Mouse (Mus musculus) ES-Bruce4 (cell line): ENCODE measurements around the gene Sf3a3. TPM values are rescaled to one million over a fixed set of nuclear protein-coding genes. Genes with fewer than 3 reads are reported as not detected.
"Not testable (repeated sequence)": the region's sequence is repeated elsewhere in the genome, so short reads cannot be mapped to it uniquely, and the experiment has no call there.

Experiments used
- H3K27ac ChIP-seq: 2 replicates; pipeline ENCODE4 v1.5.1; 2012; ENCODE audit warnings: low read length, inconsistent platforms; ENCODE audit not compliant: insufficient read depth
- H3K27me3 ChIP-seq: 2 replicates; pipeline ENCODE4 v1.6.1; 2012; ENCODE audit warnings: mild to moderate bottlenecking, low read length, inconsistent platforms; ENCODE audit not compliant: control insufficient read depth, poor library complexity, insufficient read depth, severe bottlenecking
- H3K36me3 ChIP-seq: 2 replicates; pipeline ENCODE4 v1.6.1; 2012; ENCODE audit warnings: inconsistent platforms, mild to moderate bottlenecking, low read length, moderate library complexity; ENCODE audit not compliant: control insufficient read depth, poor library complexity, insufficient read depth, severe bottlenecking
- H3K4me1 ChIP-seq: one replicate; pipeline ENCODE4 v1.8.1; 2011; ENCODE audit warnings: low read length; ENCODE audit not compliant: control insufficient read depth, insufficient read depth
- H3K4me3 ChIP-seq: 2 replicates; pipeline ENCODE4 v1.5.1; 2011; ENCODE audit warnings: low read depth, mild to moderate bottlenecking, low read length
- H3K9ac ChIP-seq: 2 replicates; pipeline ENCODE4 v1.6.1; 2012; ENCODE audit warnings: low read depth, mild to moderate bottlenecking, inconsistent platforms; ENCODE audit not compliant: poor library complexity, severe bottlenecking
- H3K9me3 ChIP-seq: replicated peaks from 2 replicates; pipeline ENCODE4 v1.6.1; 2012; ENCODE audit warnings: mild to moderate bottlenecking, low read length, inconsistent platforms; ENCODE audit not compliant: control insufficient read depth, poor library complexity, insufficient read depth, severe bottlenecking
- CTCF ChIP-seq: IDR thresholded peaks from one replicate; pipeline ENCODE4 v1.8.1; 2011; ENCODE audit warnings: low read depth, low read length
- EP300 ChIP-seq: IDR thresholded peaks from 2 replicates; pipeline ENCODE4 v1.6.1; 2011; ENCODE audit warnings: low read depth, low read length; ENCODE audit not compliant: insufficient read depth
- POLR2A ChIP-seq: IDR thresholded peaks from one replicate; pipeline ENCODE4 v1.8.1; 2011; ENCODE audit warnings: low read length; ENCODE audit not compliant: insufficient read depth
- polyA plus RNA-seq: library from polyadenylated mRNA; stranded (reverse); fragments of >200 nt; gene quantifications from 2 replicates; pipeline ENCODE4 v1.2.4, GENCODE M21; 2011; ENCODE audit warnings: low read depth; ENCODE audit not compliant: missing spikeins, insufficient read depth, insufficient read length

The Sf3a3 gene
- polyA plus RNA-seq, 1 experiment = 127 TPM

GRCm38 (mm10) chr4:124708518-124709477 is 5.8 kb upstream of the Sf3a3 start:
- TF ChIP-seq EP300 (peak; percentile 64; the same call in 1 of the 2 replicates), CTCF (no peak), POLR2A (no peak)
- Histone ChIP-seq H3K9ac (peak overlapping the region; percentile 74), H3K36me3 (no peaks in the 10 kb centered on the region), H3K27ac (peak overlapping the region; percentile 79), H3K4me3 (peak overlapping the region; percentile 41), H3K9me3 (no peaks in the 10 kb centered on the region), H3K4me1 (no peaks in the 10 kb centered on the region), H3K27me3 (no peaks in the 10 kb centered on the region)

- peak overlapping the region; percentile 52 for H3K4me3 ChIP-seq
- H3K4me1 ChIP-seq = no peaks in the 10 kb centered on the region
- no peaks in the 10 kb centered on the region for H3K9me3 ChIP-seq
- H3K36me3 ChIP-seq = no peaks in the 10 kb centered on the region
- TF ChIP-seq EP300 (no peak), CTCF (no peak), POLR2A (no peak)
- no peaks in the 10 kb centered on the region for H3K27me3 ChIP-seq
- H3K9ac ChIP-seq = peak overlapping the region; percentile 72
- H3K27ac ChIP-seq = peak overlapping the region; percentile 28
These were observed 4.6 kb upstream of the Sf3a3 start for GRCm38 (mm10) chr4:124709961-124710446.

GRCm38 (mm10) chr4:124710776-124711291 is 3.7 kb upstream of the Sf3a3 start:
- 0 out of 2 replicates have a peak, but pooled peaks cover under 1% of the 10 kb centered on the region for H3K36me3 ChIP-seq
- H3K9ac ChIP-seq = 0 out of 2 replicates have a peak overlapping the region, but pooled peaks have one; percentile 72
- TF ChIP-seq CTCF (peak; percentile 1), EP300 (no peak)
- no peaks in the 10 kb centered on the region for H3K9me3 ChIP-seq
- H3K27ac ChIP-seq = no peak overlapping the region
- H3K27me3 ChIP-seq = no peaks in the 10 kb centered on the region
- no peak overlapping the region for H3K4me3 ChIP-seq
- H3K4me1 ChIP-seq = no peaks in the 10 kb centered on the region

- no peak overlapping the region for H3K4me3 ChIP-seq
- H3K9me3 ChIP-seq = no peaks in the 10 kb centered on the region
- no peaks in the 10 kb centered on the region for H3K27me3 ChIP-seq
- no peak overlapping the region for H3K27ac ChIP-seq
- TF ChIP-seq EP300 (no peak), CTCF (no peak), POLR2A (no peak)
- peaks cover 8% of the 10 kb centered on the region for H3K36me3 ChIP-seq
- no peak overlapping the region for H3K9ac ChIP-seq
- H3K4me1 ChIP-seq = no peaks in the 10 kb centered on the region
These were observed 2.0 kb upstream of the Sf3a3 start for GRCm38 (mm10) chr4:124712618-124713017.

- not testable (repeated sequence) for H3K27me3 ChIP-seq, H3K4me3 ChIP-seq, H3K9me3 ChIP-seq, H3K4me1 ChIP-seq
- Histone ChIP-seq H3K36me3 (peaks cover 20% of the 10 kb centered on the region), H3K27ac (peak overlapping the region; percentile 45), H3K9ac (0 out of 2 replicates have a peak overlapping the region, but pooled peaks have one; percentile 50)
These were observed 726 bp upstream of the Sf3a3 start for GRCm38 (mm10) chr4:124713850-124714249.

GRCm38 (mm10) chr4:124719101-124719500 is 4.5 kb downstream of the Sf3a3 start:
- H3K9ac ChIP-seq = no peak overlapping the region
- no peaks in the 10 kb centered on the region for H3K4me1 ChIP-seq
- no peaks in the 10 kb centered on the region for H3K9me3 ChIP-seq
- no peak overlapping the region for H3K4me3 ChIP-seq
- H3K27me3 ChIP-seq = no peaks in the 10 kb centered on the region
- no peak overlapping the region for H3K27ac ChIP-seq
- peaks cover 63% of the 10 kb centered on the region for H3K36me3 ChIP-seq
- TF ChIP-seq CTCF (no peak), POLR2A (no peak), EP300 (no peak)
